Mouse (Mus musculus): ENCODE results near the gene Gdf15.

DNA sequence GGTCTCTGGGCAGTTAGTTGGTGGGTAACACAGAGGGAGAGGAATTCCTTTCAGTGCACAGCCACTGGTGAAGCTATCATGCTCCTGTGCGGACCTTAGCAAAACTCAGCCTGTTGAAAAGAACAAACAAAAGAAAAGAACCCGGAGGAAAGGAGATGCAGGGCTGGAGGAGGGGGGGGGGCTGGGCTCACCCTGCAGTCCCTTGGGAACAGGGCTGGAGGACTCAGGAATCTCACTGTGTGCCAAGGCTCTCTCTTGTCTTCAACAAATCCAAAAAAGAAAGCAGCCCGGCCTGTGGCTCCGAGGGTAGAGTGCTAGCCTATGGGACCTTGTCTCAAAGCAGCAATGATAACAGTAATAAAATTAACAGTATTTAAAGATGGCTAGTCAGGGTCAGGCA lies 31.4 kb upstream of the Gdf15 start:
- TF ChIP-seq CTCF (IDR thresholded peaks at IDR 0.05; ENCODE audit: extremely low read depth, insufficient read depth, low read length) (no peak), POLR2A (IDR thresholded peaks at IDR 0.05; ENCODE audit: extremely low read depth, insufficient read depth, low read length) (no peak)
